Mouse (Mus musculus): ENCODE measurements at regions not wholly inside any gene's neighbourhood (a gene's known extent, or its start where the extent isn't known, plus 50 kb on each side); places are given as distances from the start of the nearest gene placed in this dataset.
"Not testable (repeated sequence)": the region's sequence is repeated elsewhere in the genome, so short reads cannot be mapped to it uniquely, and the experiment has no call there.

DNA sequence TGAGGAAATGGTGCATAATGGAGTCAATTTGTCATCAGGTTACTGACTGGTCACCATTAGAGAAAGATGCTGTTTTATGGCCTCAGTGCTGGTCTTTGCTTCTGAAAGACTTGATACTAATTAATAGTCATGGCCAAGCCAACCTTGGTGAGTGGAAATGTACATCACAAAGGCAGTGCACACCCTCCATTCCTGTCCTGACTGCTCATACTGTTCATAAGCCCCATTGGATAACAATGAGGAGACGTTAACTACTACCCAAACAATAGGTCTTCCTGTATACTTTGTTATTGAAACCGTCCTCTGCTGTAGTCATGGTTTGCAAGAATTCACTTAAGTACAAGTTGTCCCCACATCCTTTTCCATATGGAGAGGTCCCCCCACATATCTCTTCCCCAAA, 605.8 kb upstream of the Slc35b3 start:
- no peak for DNase-seq

DNA sequence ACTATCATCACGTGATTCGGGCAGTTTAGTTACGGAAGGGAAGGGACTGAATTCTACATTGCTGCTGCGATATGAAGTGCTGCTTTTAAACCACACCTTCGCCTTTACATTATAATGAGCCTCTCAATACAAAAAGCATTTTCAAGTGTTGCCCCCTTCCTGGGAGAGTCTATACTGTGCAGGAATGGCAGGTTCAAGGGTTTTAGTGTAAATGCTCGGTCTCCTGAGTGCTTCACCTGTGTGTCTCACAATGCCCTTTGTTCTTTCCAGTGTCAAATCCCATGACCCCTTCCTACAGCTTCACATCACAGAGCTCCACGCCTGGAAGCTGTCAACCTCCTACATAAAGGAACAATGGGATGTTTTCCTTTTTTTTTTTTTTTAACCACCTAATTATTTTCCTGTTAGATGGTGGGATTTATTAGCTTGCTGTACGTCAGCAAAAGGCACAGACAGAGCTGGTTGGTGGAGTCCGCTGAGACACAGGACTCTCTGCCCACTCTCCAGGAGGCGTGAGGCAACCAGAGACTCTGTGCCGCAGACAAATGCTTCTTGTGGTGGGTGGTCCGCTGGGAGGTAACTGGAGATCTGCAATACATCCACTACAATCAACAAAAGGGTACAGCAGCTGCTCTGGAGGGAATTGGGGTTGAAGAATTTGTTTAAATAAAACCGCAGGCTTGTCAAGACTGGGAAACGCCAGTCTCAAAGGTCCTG, 577.2 kb upstream of the Slc35b3 start:
- no peak for DNase-seq

DNA sequence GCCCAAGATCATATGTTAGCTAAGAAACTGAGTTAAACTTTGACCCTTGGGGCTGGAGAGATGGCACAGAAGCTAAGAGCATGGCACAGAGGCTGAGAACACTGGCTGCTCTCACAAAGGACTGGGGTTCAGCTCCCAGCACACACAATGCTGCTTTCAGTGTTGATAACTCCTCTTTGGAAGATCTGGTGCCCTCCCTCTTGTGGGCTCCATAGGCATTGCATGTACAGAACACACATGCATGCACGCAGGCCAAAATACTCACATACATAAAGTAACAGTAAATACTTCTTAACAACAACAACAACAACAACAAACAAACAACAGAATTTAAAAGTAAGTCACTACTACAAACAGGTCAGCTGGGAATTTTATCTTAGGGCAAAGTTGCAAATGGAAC, 565.8 kb upstream of the Slc35b3 start:
- DNase-seq = peak; percentile 4

DNA sequence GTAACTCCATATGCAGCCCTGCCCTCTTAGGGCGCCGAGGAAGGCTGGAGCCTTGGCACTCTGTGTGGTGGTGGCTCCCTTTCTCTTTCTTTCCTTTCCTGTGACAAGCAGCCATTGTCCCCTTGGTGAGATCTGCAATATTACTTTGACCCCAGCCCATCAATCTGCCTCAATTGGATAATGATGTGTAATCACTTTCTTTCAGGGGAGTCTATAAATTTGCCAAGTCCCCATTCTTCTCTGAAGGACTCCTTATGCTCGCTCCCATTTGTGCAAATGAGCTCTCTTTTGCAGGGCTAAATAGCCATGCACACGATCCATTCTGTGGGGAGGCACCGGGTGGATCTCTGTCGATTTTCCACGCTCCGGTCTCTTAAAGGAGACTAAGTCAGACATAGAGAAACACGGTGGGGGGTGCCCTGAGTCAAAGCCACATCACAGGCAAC, 563.2 kb upstream of the Slc35b3 start:
- DNase-seq = no peak

DNA sequence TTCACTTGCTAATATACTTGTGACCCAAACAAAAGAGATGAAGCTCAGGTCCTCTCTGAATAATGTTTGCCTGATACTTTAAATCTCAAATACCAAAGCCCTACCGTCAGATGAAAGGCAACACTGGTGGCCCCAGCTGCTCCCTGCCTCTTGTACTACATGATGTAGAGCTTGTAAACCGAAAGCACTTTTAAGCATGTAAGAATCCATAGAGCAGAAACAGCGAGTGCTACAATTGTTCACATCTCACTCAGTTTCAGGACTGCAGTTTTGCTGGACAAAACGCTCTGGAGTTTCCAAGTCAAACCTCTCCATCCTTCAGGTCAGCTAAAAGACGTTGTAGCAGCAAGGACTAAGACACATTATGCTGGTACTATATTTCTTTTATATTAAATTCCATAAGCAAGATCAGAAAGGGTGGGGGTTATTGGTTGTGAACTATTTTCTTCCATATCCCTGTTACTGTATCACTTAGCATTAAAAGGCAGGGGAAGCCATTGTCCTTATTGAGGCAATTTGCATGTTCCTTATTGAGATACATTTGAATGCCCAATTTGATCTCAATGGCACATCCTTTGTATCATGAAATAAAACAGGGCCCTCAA, 562.7 kb upstream of the Slc35b3 start:
- DNase-seq = no peak

DNA sequence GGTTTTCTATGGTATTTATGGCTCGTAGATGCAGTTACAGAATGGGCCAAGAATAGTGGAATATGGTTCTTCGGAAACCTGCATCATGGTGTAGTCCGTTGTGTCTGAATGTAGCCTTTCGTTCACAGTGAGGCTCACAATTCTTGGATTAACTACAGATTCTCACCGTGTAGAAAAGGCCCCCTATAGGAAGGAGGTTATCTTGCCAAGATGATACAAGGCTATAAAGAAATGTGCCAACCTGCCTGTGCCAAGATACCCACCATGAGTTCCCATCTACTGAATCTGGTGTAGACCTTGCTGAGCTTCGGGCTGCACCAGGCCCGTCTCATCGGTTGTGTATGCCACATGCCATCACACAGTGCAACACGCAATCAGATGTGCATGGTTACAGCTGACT, 560.2 kb upstream of the Slc35b3 start:
- no peak for DNase-seq

DNA sequence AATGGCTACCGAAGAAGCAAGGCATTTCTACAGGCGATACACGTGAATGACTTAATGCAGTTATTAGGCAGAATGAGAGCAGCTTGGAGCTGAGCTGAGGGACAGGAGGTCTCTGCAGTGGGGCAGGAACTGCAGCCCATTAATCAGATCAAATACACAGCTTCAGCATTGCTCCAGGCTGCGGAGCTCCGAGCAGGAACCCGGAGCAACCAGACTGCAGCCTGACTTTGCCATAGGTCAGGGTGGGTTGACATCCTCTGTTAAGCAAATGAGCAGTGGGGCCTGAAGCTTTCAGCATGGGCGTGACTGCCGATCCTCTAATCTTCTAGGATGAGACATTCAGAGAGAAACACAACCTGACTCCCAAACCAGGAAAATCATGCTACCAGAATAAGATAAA, 555.4 kb upstream of the Slc35b3 start:
- DNase-seq = no peak

DNA sequence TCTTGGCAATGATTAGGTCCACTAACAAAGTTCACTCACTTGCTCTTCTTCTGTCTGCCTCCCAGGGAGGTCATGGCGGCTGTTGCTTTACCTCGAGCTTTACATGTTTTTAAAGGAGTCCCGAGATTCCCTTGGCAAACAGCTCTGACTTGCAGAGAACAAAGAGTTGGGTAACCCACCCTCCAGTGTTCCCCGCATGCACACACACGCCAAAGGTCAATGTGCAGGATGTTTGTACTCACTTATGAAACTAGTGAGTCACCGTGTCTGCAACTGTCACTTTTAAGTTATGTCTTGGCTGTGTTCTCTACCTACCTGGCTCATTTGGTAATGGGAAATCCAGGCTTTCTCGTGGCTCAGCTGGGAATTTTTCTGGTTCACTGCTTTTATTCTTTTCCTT, 529.1 kb upstream of the Slc35b3 start:
- DNase-seq = no peak

DNA sequence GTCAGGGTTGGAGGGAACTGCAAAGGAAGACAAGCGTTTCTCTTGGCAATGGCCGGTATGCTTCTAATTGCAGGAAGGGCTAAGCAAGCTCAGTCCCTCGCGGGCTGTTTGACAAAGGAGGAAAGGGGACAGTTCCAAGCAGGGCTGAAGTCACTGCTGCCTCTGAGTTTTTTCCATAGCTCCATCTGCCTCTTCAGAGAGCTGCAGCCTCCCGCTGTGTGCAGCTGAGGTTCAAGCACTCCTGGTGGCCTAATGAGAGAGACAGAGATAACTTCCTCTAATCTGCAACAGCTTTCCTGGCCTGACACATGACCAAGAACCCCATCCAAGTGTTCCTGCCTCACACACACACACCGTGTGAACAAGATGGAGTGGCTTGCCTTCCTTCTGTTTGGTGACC, 511.9 kb upstream of the Slc35b3 start:
- DNase-seq = no peak

DNA sequence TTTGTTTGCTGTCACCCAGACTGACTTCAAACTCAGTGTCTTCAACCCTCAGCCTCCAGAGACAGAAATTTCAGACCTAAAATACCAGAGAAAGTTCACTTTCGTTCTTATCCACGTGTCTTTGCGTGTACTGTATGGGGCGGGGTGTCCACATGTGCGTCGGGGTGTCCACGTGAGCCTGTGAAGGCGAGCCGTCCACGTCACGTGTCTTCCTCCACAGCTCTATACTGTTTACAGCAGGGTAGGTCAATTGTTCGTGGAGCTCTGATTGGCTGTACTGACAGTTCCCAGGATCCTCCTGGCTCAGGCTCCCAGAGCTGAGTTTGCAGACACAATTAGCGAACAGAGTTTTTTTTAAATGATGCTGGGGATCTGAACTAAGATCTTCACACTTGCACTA, 481.1 kb upstream of the Slc35b3 start:
- no peak for DNase-seq

DNA sequence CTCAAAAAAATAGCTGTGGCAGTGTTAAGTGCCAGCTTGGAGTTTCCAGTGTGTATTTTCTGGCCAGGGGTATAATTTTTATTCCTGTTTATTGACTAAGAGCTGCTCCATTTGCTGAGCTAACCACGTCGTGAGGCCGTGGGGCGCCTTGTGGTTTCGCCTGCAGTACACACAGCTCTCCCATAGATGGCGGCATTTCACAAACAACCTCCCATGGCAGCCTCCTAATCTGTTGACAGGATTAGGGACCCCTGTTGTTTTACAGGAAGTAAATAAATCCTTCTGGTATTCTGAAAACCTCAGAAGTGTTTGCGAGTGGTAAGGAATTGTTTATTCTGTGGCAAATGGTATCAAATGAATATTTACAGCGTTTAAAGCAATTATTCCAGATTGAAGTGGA, 480.2 kb upstream of the Slc35b3 start:
- DNase-seq = peak; percentile 70

DNA sequence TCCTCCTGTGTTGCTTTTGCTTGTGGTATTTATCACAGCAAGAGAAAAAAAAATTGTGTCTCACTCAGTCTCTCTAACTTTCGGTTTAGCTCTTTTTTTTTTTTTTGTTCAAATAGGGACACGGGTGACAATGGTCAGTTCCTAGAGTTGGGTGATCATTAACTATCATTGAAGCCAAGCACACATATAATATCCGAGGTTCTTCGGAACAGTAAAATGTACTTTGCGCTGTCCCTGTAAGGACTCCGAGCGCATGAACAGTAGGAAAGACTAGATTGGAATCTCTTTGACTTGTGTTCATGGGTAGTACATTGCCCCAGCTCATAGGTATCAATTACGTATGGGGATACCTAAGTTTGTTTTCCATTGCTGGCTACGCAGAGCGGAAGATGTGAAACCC, 479.7 kb upstream of the Slc35b3 start:
- DNase-seq = peak; percentile 7

DNA sequence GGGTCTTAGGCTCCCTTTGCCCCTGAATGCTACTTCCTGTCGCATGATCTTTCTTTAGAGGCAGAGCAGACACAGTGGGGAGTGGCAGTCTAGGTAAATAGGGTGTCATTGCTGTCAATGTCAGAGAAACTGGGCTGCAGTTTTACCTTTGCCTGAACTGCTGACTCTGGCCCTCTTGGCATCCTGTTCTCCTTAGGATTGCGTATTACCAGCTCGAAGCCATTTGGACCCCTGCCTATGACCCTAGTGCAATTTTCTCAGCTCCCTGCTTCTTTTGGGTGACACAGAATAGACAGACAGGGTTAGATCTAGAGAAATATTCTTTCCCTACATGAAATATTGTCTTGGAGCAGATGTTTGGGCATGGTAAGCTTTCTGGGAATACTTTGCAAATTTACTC, 467.3 kb upstream of the Slc35b3 start:
- DNase-seq = no peak

DNA sequence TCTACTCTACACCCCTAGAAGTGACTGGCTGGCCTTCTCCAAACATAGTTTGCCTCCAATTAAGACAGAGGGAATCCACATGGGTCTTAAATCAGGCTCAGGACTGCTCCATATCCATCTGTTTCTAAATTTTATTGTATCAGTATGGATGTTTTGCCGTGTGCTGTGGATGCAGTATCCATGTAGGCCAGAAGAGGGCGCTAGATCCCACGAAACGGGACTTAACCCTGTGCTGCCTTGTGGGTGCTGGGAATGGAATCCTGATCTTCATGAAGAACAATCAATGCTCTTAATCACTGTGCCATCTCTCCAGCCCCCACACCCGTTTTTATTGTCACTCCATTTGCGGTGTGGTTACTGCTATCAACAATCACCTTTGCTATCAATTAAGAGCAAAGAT, 465.3 kb upstream of the Slc35b3 start:
- no peak for DNase-seq

DNA sequence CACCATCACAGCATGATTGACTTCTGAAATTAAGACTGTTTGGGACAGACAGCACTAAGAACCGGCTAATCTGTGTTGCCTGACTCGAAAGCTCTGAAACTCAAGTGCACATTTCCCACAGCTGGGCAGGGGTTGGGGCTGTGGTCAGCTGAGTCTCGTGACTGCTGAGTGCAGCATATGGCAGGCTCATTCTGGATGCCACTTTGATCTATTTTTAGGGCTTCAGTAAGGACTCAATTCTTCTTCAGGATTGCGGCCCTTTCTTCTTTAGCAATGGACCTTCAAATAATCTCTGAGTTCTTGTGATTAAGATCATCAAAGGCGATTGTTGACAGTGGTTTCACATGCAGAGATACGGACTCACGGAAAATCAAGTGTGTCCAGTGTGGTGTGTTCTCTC, 457.5 kb upstream of the Slc35b3 start:
- DNase-seq = no peak

DNA sequence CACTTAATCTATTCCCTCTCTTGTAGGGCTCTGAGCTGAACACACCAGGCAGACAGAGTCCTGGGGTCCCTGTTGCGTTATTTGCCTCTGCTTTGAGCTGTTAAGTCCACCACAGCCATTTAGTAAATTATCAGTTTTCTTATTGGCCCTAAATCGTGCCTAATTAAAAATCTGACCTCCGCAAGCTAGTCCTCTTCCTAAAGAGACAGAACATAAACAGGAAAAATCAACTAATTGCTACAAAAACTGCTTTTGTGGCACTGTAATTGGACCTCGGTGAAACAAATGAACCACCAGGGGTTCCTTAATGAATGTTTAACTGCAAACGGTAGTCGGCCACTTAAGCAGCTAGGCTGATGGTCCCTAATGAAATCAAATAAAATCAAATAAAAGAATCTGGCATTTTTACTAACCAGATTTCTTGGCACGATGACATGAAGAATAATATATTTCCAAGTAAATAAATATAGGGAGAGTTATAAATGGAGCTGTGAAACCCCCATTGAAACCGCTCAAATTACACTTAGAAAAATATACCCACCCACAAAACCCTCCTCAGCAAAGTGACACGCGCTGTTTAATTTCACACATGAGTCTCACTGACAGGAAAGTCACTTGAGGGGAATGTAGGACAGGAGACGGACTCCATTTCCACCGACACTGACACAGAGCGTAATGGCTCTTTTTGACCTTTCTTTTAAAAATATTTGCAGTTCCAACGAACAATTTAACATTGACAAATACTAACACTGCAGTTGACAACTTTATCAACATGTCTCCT, 451.0 kb upstream of the Slc35b3 start:
- no peak for DNase-seq

DNA sequence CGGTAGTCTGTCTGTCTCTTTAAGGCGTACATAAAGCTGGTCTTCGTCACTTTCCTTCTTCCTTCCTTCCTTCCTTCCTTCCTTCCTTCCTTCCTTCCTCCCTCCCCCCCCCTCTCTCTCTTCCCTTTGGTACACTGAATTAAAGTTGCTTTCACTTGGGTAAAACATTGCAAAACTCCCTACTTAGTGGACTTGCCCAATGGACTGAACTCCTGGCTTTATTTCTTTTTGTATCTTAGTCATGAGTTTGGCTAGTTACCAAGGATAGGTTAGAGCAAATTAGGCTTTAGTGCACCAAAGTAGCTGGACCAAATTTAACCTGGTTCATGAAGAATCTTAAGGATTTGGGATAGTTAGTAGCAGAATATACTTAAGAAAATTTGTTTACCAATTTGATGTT, 431.9 kb upstream of the Slc35b3 start:
- DNase-seq = no peak

DNA sequence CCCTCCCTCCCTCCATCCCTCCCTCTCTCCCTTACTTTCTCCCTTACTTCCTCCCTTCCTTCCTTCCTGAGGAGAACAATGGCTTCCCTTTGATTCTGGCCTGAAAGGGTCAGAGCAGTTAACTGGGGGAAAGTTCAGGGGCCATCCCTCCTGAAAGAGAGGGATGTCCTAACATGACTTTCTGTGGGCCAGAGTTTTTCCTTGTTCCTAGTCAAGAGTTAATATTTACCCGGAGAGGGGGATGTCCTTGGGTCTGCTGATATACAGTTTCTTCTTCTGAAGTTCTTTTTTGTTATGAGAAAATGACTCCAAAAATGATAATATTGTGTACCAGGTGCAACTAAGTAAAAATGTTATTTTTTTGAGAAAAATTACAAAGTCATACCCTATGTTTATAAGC, 431.5 kb upstream of the Slc35b3 start:
- DNase-seq = not testable (repeated sequence)

DNA sequence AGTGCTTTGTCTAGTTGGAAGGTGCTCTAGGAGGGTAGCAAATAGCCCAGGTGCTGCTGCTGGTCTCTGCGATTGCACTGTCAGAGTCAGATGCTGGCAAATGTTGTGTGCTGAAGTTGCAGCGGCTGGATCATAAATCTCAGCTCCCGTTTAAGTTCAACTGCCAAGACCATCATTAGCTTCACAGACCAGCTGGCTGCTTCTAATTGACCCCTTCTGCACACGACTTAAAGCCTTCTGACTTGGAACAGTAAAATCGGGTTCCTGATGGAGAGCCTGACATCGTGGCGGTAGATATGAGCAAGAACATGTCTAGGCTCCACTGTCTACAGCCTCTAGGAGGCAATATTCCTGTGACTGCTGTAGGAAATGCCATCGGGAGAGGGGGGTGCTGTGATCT, 416.0 kb upstream of the Slc35b3 start:
- no peak for DNase-seq

DNA sequence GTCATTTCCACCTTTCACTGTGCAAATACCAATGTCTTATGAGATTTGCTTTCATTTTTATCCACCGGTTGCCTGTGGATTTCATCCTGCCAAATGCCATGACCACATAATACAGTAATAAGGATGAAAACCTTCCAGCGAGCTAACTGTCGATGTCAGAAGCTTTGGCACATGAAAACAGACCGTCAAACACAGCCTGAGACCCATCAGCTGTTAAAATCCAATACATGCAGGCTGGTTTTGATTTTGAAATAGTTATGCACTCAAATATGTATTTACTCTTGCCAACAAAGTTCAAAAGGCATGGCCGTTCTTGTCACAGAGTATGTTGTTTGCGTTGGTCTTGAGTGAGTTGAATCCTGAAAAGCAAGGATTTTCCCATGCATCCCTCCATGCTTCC, 415.6 kb upstream of the Slc35b3 start:
- DNase-seq = no peak

DNA sequence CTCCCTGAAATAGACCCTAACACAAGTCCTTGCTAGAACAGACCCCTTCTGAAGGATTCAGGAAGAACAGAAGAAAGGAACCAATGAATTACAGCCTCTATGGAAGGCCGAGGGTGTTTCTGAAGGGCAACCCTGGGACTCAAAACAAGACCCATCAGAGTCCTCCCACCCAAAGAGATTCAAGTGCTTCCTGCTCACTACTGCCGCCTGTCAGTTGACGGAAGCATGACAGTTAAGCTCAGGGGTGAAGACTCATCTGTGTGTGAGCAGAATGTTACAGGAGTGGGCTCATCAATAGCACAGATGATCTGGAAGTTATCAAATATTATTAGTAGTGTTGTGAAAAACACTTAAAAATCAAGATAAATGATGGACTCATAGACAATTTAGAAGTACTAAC, 411.9 kb upstream of the Slc35b3 start:
- no peak for DNase-seq

DNA sequence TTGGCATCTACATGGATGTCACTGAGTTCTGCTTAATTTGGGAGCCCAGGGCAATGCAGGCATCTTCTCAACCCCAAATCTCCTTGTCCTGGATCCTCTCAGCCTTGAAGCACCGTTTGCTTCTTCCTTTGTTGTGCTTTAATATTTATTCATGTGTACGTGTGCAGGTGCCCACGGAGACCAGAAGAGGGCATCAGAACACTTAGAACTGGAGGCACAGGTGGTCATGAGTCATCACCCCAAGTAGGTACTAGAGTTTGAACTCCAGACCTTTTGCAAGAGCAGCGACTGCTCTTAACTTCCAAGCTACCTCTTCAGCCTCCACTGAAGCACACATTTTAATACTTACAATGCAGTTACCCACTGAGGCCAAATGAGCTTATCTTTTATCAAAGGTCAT, 403.0 kb upstream of the Slc35b3 start:
- no peak for DNase-seq

DNA sequence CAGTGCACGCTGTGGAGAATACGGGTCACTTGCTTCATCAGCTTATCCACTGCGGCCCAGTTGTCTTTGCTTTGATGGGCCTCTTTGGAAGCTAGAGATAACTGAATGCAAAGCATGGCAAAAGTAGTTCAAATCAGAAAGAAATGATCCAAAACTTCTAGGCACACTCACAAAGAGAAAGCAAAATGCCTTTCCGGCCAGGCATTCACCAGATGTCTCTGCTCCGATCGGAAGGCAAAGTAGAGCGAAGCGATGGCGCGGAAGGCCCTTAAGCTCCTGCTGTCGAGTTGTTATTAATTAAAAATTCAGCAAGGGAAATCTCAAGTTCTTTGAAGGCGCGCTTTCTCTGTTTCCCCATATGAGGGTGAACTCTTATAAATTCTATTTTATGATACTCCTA, 401.9 kb upstream of the Slc35b3 start:
- no peak for DNase-seq

DNA sequence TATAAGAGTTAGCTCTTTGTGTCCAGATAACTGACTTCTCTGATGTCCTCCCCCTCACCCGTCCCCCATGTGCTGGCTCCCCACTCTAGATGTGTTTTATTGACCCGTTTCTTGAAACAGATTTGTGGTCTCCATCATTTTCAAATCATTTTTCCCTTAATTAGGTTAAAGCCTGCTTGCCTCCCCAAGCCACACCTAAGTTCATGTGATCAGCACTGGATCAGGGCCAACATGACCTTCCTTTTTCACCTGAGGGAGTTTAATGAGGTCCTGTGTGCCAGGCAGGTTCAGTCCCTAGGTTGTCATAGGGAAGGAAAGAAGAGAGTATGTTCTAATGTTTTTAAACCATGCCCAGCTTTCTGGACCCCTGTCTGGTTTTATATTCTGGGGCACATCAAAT, 390.9 kb upstream of the Slc35b3 start:
- DNase-seq = no peak

Data from kidney, adult 18-20 months (tissue).